Mouse (Mus musculus): ENCODE data around the gene Katnb1. TPM values are rescaled to one million over a fixed set of nuclear protein-coding genes. Genes with fewer than 3 reads are reported as not detected.
A peak's percentile ranks its signal among the peaks of the same experiment; 100 is the strongest.

Katnb1 gene
- total RNA-seq, 1 experiment from 2014 or later, result 14.1 TPM

DNA sequence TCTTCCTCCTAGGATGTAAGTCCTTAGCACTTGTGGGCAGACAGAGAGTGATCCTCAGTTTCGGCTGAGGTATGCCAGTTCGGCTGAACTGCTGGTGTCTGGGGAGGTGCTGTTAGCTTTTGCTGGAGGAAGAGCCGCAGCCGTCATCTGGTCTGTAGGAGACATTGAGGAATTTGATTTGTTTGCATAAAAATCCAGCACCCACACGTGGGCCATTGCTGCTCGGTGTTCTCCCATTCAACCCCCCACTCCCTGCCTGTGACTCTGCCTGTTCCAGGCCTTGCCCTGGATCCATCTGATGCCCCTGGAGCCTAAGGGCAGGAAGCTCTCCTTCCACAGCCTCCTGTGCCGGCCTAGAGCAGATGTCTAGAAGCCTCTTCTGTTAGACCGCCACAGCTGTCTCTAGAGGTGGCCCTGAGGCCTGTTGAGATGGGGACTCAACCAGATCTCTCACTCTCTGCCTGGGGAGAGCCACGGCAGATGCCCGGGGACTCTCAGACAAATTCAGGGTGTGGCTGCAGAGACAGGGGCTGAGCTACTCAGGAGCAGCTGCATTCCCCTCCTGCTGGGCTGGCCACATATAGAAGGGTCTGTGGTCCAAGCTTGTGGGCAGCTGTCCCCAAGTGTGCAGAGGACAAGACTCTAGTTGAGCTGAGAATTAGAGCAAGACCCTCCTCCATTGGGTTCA lies 3.9 kb downstream of the Katnb1 start:
- DNase-seq, result no peak

- no peak for DNase-seq
Observed at GRCm38 (mm10) chr8:95085432-95086141, 4.6 kb downstream of the Katnb1 start.

GRCm38 (mm10) chr8:95093574-95093973 lies 12.6 kb downstream of the Katnb1 start:
- no peak for DNase-seq

DNA sequence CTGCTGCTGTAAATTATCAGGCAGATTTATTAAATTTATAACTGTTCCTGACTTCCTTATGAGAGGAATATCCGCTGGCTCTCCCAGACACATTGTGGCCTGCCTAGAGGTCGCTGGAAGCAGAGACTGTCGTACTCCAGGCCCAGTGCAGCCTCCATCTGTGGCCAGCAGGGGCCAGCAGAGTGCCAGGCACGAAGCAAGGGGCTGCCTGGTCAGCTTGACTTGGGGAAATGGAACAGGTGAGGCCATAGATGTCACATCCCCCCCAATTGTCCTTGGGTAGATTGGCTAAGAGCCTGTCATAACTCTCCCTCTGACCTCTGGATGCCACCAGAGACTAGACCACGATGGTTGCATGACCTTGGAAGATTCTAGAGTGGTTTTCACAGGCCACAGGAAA lies 18.0 kb downstream of the Katnb1 start:
- DNase-seq, result peak; percentile 83

DNA sequence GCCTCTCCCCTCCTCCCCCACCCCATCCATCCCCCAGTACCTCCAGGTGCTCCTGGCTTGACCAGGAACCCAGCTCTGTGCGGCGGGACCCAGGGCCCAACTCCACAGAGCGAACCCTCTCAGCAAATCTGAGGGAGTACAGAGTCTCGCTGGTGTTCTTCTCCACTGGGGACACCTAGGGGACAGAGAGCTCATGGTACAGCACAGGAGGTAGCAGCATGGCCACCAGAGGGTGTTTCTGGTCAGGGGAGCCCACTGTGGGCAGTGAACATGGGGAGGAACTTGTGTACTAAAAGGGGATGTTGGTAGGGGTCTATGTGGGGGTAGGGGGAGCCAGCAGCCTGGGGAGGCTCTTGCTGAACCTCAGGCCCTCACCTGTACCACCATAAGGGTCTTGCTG lies 21.0 kb downstream of the Katnb1 start:
- DNase-seq, result no peak

DNA sequence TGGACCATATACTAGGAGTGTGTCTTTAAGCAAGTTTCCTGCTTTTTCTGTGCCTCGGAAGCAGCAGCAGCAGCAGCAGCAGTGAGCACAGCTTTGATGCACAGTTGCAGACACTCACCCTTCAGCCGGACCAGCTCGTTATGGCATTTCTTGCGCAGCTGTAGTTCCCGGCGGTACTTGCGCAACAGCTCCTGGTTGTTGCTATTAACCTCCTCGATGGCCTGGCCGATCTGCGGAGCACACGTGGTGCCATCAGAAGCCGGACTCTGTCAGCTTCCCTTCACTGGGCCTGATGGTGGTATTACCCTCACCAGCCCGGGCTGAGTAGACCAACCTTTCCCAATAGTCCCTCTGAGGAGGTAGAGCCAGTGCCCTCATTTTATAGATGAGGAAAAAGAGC lies 26.3 kb downstream of the Katnb1 start:
- no peak for DNase-seq

DNA sequence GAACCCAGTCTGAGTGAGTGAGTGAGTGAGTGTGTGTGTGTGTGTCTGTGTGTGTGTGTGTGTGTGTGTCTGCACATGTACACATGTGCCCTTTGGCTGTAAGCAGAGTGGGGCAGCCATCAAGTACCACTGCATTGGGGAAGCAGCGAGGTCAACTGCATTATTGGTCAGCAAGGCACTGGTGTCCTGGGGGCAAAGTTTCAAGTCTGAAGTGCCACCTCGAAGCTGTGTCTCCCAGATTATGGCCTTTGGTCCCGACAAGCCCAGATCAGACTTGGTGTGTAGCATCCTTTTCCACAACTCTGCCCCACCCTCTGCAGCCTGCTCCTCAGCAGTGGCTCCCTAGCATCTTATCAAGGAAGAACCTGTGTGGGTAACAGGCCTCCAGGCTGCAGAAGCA lies 31.6 kb downstream of the Katnb1 start:
- no peak for DNase-seq

DNA sequence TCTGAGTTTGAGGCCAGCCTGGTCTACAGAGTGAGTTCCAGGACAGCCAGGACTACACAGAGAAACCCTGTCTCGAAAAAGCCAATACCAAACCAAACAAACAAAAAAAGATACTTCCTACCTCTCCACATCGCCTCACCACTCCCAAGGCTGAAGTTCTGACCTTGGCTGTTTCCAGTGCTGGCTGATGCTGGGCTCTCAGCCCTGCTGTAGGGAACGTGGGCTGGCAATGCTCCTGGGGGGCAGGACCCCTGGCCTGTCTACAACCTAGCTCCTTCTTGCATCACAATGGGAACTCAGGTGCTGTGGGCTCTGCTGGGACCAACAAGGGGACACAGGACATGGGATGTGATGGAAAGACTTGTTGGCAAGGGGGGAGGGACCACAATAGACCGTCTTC lies 32.1 kb downstream of the Katnb1 start:
- DNase-seq, result peak; percentile 35

GRCm38 (mm10) chr8:95113750-95114149 lies 32.8 kb downstream of the Katnb1 start:
- DNase-seq, result no peak

DNA sequence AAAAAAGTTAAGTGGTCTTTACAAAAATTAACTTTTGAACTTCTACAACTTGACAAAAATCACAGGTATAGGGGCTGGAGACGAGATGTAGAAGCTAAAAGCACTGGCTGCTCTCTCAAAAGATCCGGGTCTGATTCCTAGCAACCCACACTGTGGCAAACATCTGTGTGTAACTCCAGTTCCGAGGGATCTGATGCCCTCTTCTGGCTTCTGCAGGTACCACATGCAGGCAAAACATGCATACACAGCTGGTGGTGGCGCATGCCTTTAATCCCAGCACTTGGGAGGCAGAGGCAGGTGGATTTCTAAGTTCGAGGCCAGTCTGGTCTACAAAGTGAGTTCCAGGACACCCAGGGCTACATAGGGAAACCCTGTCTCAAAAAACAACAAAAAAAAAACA lies 42.5 kb downstream of the Katnb1 start:
- no peak for DNase-seq

DNA sequence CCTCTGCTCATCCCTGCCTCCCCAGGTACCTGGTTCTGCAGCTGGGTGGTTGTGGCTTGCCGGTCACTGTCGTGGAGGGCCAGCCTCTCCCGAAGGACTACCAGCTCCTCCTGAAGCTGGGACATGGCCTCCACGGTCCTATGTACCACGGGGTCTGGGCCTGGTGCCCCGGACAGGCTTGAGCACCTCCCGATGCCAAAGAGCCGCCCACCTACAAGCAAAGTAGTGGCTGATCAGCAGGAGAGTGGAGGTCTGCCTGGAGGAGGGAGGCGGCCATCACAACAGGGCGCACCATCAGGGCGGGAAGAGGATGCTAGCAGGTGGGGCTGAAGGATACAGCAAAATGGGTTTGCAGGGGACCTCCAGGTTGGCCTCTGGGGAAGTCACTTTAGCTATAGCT lies 45.5 kb downstream of the Katnb1 start:
- DNase-seq, result no peak

- DNase-seq, result no peak
Observed at GRCm38 (mm10) chr8:95127658-95128057, 46.7 kb downstream of the Katnb1 start.

GRCm38 (mm10) chr8:95128750-95129260 lies 47.8 kb downstream of the Katnb1 start:
- DNase-seq, result no peak

GRCm38 (mm10) chr8:95130966-95131537 lies 50.1 kb downstream of the Katnb1 start:
- DNase-seq, result peak; percentile 43

GRCm38 (mm10) chr8:95131983-95132382 lies 51.0 kb downstream of the Katnb1 start:
- DNase-seq, result no peak

- DNase-seq, result no peak
Observed at GRCm38 (mm10) chr8:95134186-95134585, 53.2 kb downstream of the Katnb1 start.

- no peak for DNase-seq
Observed at GRCm38 (mm10) chr8:95135242-95135641, 54.3 kb downstream of the Katnb1 start.

- no peak for DNase-seq
Observed at GRCm38 (mm10) chr8:95136218-95136617, 55.2 kb downstream of the Katnb1 start.

DNA sequence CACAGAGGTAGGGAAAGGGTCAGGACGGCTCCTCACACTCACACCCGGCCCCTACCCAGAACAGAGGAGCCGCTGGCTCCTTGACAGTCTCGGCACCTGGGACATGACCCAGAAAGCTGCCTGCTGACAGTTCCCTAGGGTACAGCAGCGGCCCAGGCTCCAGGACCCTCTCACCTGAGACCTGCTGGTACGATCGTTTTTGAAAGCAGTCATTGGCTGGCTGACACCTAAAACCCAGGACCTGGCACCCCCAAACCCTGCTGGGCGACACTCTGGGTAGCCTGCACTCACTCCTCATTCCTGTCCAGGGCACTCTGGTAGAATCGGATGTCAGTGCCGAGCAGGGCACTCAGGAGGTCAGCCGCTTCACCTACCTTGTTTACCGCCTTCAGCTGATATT lies 56.2 kb downstream of the Katnb1 start:
- no peak for DNase-seq

GRCm38 (mm10) chr8:95137641-95138098 lies 56.7 kb downstream of the Katnb1 start:
- peak; percentile 38 for DNase-seq

GRCm38 (mm10) chr8:95138341-95139050 lies 57.5 kb downstream of the Katnb1 start:
- DNase-seq, result no peak

GRCm38 (mm10) chr8:95139051-95139365 lies 58.0 kb downstream of the Katnb1 start:
- DNase-seq, result no peak

GRCm38 (mm10) chr8:95140555-95140954 lies 59.6 kb downstream of the Katnb1 start:
- no peak for DNase-seq

All from adrenal gland, postnatal 25 days (tissue).